Mouse (Mus musculus) CH12.LX (cell line): ENCODE results near the gene Krt24. TPM values are rescaled to one million over a fixed set of nuclear protein-coding genes. Genes with fewer than 3 reads are reported as not detected.

Experiments
- DNase-seq: peaks from one replicate; pipeline ENCODE4 v3.0.0-alpha.2; 2013; ENCODE audit errors: extremely low read depth
- H3K27ac ChIP-seq: 2 replicates; pipeline ENCODE4 v1.5.1; 2012; ENCODE audit warnings: low read depth, mild to moderate bottlenecking, control low read depth, moderate library complexity; ENCODE audit not compliant: insufficient read depth
- H3K27me3 ChIP-seq: replicated peaks from 2 replicates; pipeline ENCODE3; 2012; ENCODE audit warnings: inconsistent platforms
- H3K36me3 ChIP-seq, 2 experiments: replicated peaks in 1 of 2; 2 replicates each; pipeline versions ENCODE3 to v1.6.1; 2012; ENCODE audit warnings: inconsistent platforms in 1 of 2, low read length in 1 of 2, mild to moderate bottlenecking in 1 of 2, mixed read lengths in 1 of 2, moderate library complexity in 1 of 2; ENCODE audit not compliant: control insufficient read depth in 1 of 2, insufficient read depth in 1 of 2
- H3K4me1 ChIP-seq, 2 experiments: 2 replicates each; pipeline ENCODE4 v1.6.1; 2012; ENCODE audit warnings: inconsistent platforms in 1 of 2, moderate library complexity in 1 of 2; ENCODE audit not compliant: insufficient read depth in 2 of 2, control insufficient read depth in 1 of 2
- H3K4me2 ChIP-seq: 2 replicates; pipeline ENCODE4 v1.6.1; 2012; ENCODE audit warnings: low read depth, mild to moderate bottlenecking, control low read depth; ENCODE audit not compliant: poor library complexity, insufficient read depth, severe bottlenecking
- H3K4me3 ChIP-seq, 3 experiments: fragments of 150-350 bp in 1 of 3; sonication (generic) in 1 of 3; replicated peaks in 1 of 3; 2 replicates each; pipeline versions ENCODE3 to v1.5.1; 2011 to 2012; ENCODE audit warnings: low read depth in 2 of 3, low read length in 2 of 3, mild to moderate bottlenecking in 2 of 3, moderate library complexity in 2 of 3, control low read depth in 1 of 3, improper control_type of control experiment in 1 of 3, inconsistent platforms in 1 of 3, mixed read lengths in 1 of 3; ENCODE audit not compliant: poor library complexity in 1 of 3
- H3K79me2 ChIP-seq: replicated peaks from 2 replicates; pipeline ENCODE4 v1.6.1; 2012; ENCODE audit warnings: mild to moderate bottlenecking, moderate library complexity; ENCODE audit not compliant: control insufficient read depth, poor library complexity, insufficient read depth, severe bottlenecking; ENCODE audit errors: extremely low read depth
- H3K9ac ChIP-seq: 2 replicates; pipeline ENCODE4 v1.6.1; 2012; ENCODE audit warnings: low read depth, mild to moderate bottlenecking, control low read depth, moderate library complexity; ENCODE audit not compliant: insufficient read depth
- H3K9me3 ChIP-seq: replicated peaks from 2 replicates; pipeline ENCODE3; 2012; ENCODE audit warnings: low read length, inconsistent platforms, mixed read lengths
- BHLHE40 ChIP-seq: IDR thresholded peaks from 2 replicates; pipeline ENCODE4 v1.6.1; 2011; ENCODE audit warnings: mild to moderate bottlenecking, low read depth, low read length, improper control_type of control experiment
- CHD1 ChIP-seq: IDR thresholded peaks from 2 replicates; pipeline ENCODE4 v1.6.1; 2012; ENCODE audit warnings: low read depth, low read length, improper control_type of control experiment, inconsistent platforms
- CHD2 ChIP-seq: IDR thresholded peaks from 2 replicates; pipeline ENCODE4 v1.6.1; 2011; ENCODE audit warnings: low read length, improper control_type of control experiment
- CTCF ChIP-seq, 2 experiments: IDR thresholded peaks in 1 of 2; conservative IDR thresholded peaks in 1 of 2; 2 replicates each; pipeline ENCODE4 v1.5.1; 2011 to 2012; ENCODE audit warnings: low read depth in 2 of 2, low read length in 2 of 2, improper control_type of control experiment in 1 of 2, inconsistent platforms in 1 of 2, mild to moderate bottlenecking in 1 of 2, moderate library complexity in 1 of 2
- E2F4 ChIP-seq: IDR thresholded peaks from 2 replicates; pipeline ENCODE4 v1.6.1; 2011; ENCODE audit warnings: low read depth, low read length, improper control_type of control experiment; ENCODE audit not compliant: insufficient replicate concordance
- ELF1 ChIP-seq: IDR thresholded peaks from 2 replicates; pipeline ENCODE4 v1.6.1; 2014; ENCODE audit warnings: low read depth, mild to moderate bottlenecking, inconsistent platforms, low read length, improper control_type of control experiment
- ETS1 ChIP-seq: conservative IDR thresholded peaks from 2 replicates; pipeline ENCODE4 v1.6.1; 2012; ENCODE audit warnings: low read depth, mild to moderate bottlenecking, inconsistent platforms, low read length, improper control_type of control experiment, moderate library complexity
- GABPA ChIP-seq: IDR thresholded peaks from 2 replicates; pipeline ENCODE4 v1.6.1; 2012; ENCODE audit warnings: low read depth, low read length, improper control_type of control experiment, inconsistent platforms; ENCODE audit not compliant: insufficient replicate concordance
- HCFC1 ChIP-seq: IDR thresholded peaks from 2 replicates; pipeline ENCODE4 v1.6.1; 2012; ENCODE audit warnings: low read depth, mild to moderate bottlenecking, inconsistent platforms, low read length, improper control_type of control experiment
- IRF4 ChIP-seq: IDR thresholded peaks from 2 replicates; pipeline ENCODE4 v1.6.1; 2014; ENCODE audit warnings: low read depth, mild to moderate bottlenecking, inconsistent platforms, low read length, improper control_type of control experiment
- JUN ChIP-seq: IDR thresholded peaks from 2 replicates; pipeline ENCODE4 v1.6.1; 2011; ENCODE audit warnings: low read depth, mild to moderate bottlenecking, low read length, improper control_type of control experiment, moderate library complexity; ENCODE audit not compliant: insufficient read depth
- JUND ChIP-seq: conservative IDR thresholded peaks from 2 replicates; pipeline ENCODE4 v1.6.1; 2011; ENCODE audit warnings: low read depth, low read length, improper control_type of control experiment
- KAT2A ChIP-seq: IDR thresholded peaks from 2 replicates; pipeline ENCODE4 v1.6.1; 2012; ENCODE audit warnings: low read length, improper control_type of control experiment, inconsistent platforms; ENCODE audit not compliant: insufficient replicate concordance
- MAFK ChIP-seq: IDR thresholded peaks from 2 replicates; pipeline ENCODE4 v1.6.1; 2011; ENCODE audit warnings: low read length, improper control_type of control experiment; ENCODE audit not compliant: insufficient replicate concordance
- MAX ChIP-seq: IDR thresholded peaks from 2 replicates; pipeline ENCODE4 v1.6.1; 2011; ENCODE audit warnings: low read length, improper control_type of control experiment
- MAZ ChIP-seq: IDR thresholded peaks from 2 replicates; pipeline ENCODE4 v1.6.1; 2012; ENCODE audit warnings: low read depth, mild to moderate bottlenecking, inconsistent platforms, low read length, improper control_type of control experiment, moderate library complexity
- MEF2A ChIP-seq: IDR thresholded peaks from 2 replicates; pipeline ENCODE4 v1.6.1; 2014; ENCODE audit warnings: low read depth, mild to moderate bottlenecking, inconsistent platforms, low read length, improper control_type of control experiment, borderline replicate concordance
- MYC ChIP-seq: IDR thresholded peaks from 2 replicates; pipeline ENCODE4 v1.6.1; 2011; ENCODE audit warnings: low read depth, mild to moderate bottlenecking, improper control_type of control experiment, low read length
- NELFE ChIP-seq: IDR thresholded peaks from 2 replicates; pipeline ENCODE4 v1.6.1; 2011; ENCODE audit warnings: low read depth, low read length, improper control_type of control experiment
- NRF1 ChIP-seq: IDR thresholded peaks from 2 replicates; pipeline ENCODE4 v1.6.1; 2014; ENCODE audit warnings: low read depth, mild to moderate bottlenecking, inconsistent platforms, low read length, improper control_type of control experiment, moderate library complexity
- PAX5 ChIP-seq: IDR thresholded peaks from 2 replicates; pipeline ENCODE4 v1.6.1; 2012; ENCODE audit warnings: low read length, inconsistent platforms, mixed read lengths
- POLR2A ChIP-seq: IDR thresholded peaks from 2 replicates; pipeline ENCODE4 v1.6.1; 2011; ENCODE audit warnings: low read depth, mild to moderate bottlenecking, improper control_type of control experiment, low read length
- POLR2AphosphoS2 ChIP-seq: IDR thresholded peaks from 2 replicates; pipeline ENCODE4 v1.6.1; 2011; ENCODE audit warnings: low read depth, low read length, improper control_type of control experiment
- RAD21 ChIP-seq: IDR thresholded peaks from 2 replicates; pipeline ENCODE4 v1.6.1; 2011; ENCODE audit warnings: low read depth, mild to moderate bottlenecking, low read length, improper control_type of control experiment, moderate library complexity
- SMC3 ChIP-seq: IDR thresholded peaks from 2 replicates; pipeline ENCODE4 v1.6.1; 2011; ENCODE audit warnings: low read depth, low read length, improper control_type of control experiment
- TBP ChIP-seq: conservative IDR thresholded peaks from 2 replicates; pipeline ENCODE4 v1.6.1; 2011; ENCODE audit warnings: low read depth, low read length, improper control_type of control experiment
- UBTF ChIP-seq: IDR thresholded peaks from 2 replicates; pipeline ENCODE4 v1.6.1; 2012; ENCODE audit warnings: low read depth, mild to moderate bottlenecking, inconsistent platforms, low read length, improper control_type of control experiment, moderate library complexity
- USF1 ChIP-seq: IDR thresholded peaks from 2 replicates; pipeline ENCODE4 v1.6.1; 2014; ENCODE audit warnings: low read depth, mild to moderate bottlenecking, inconsistent platforms, low read length, improper control_type of control experiment
- USF2 ChIP-seq: conservative IDR thresholded peaks from 2 replicates; pipeline ENCODE4 v1.6.1; 2011; ENCODE audit warnings: low read depth, low read length, improper control_type of control experiment
- ZC3H11A ChIP-seq: IDR thresholded peaks from 2 replicates; pipeline ENCODE4 v1.6.1; 2012; ENCODE audit warnings: low read depth, mild to moderate bottlenecking, inconsistent platforms, low read length, improper control_type of control experiment
- ZKSCAN1 ChIP-seq: IDR thresholded peaks from 2 replicates; pipeline ENCODE4 v1.6.1; 2012; ENCODE audit warnings: low read depth, inconsistent platforms, low read length, improper control_type of control experiment, borderline replicate concordance
- dilution Hi-C: fragments of 300-500 bp; cut with MboI; formaldehyde crosslinking; loops from 2 replicates; pipeline ENCODE4 v1.14.3; 2020; ENCODE audit warnings: low sequenced_read_pairs; ENCODE audit not compliant: extremely low pct_unique_long_range_greater_than_20kb, extremely low pct_ligation_motif_present
- in situ Hi-C: fragments of 300-500 bp; cut with MboI; formaldehyde crosslinking; loops from 3 replicates; pipeline ENCODE4 v1.14.3; 2019; ENCODE audit warnings: low sequenced_read_pairs, low pct_ligation_motif_present, low pct_unique_long_range_greater_than_20kb, mixed read lengths
- polyA plus RNA-seq: library from polyadenylated mRNA; unstranded; fragments of >175 nt; gene quantifications from 2 replicates; pipeline ENCODE4 v1.2.1, GENCODE M21; 2012; ENCODE audit warnings: low read depth; ENCODE audit not compliant: insufficient read length
- total RNA-seq, 2 experiments: library from RNA; depleted of rRNA; stranded (reverse); fragments of 300-350 nt in 1 of 2; fragments of >200 nt in 1 of 2; gene quantifications; 2 replicates each; pipeline ENCODE4 v1.2.3; 2012 to 2014

The Krt24 gene
- total and polyA plus RNA-seq, 3 experiments: not detected

- dilution Hi-C loops: no loop called here
- in situ Hi-C loops: loop anchor here (5.0 kb wide), 1 partner anchor 258 kb away; no protein-coding TSS in a partner anchor
- no peak for TF ChIP-seq PAX5
- no peak for TF ChIP-seq MYC
- TF ChIP-seq GABPA: no peak
- TF ChIP-seq IRF4: no peak
- TF ChIP-seq SMC3: peak; percentile 74
- TF ChIP-seq NRF1: no peak
- no peak for TF ChIP-seq USF2
- no peak for TF ChIP-seq ETS1
- no peak for TF ChIP-seq KAT2A
- TF ChIP-seq ZC3H11A: peak; percentile 20; the same call in 1 of the 2 replicates
- no peak for TF ChIP-seq MAZ
- TF ChIP-seq USF1: no peak
- TF ChIP-seq ELF1: 0 out of 2 replicates have a peak, but pooled peaks have one; percentile 29
- TF ChIP-seq ZKSCAN1: no peak
- TF ChIP-seq CTCF (conservative IDR thresholded peaks at IDR 0.05 in 1 of 2, IDR thresholded peaks at IDR 0.05 in 1 of 2; ENCODE audit: low read depth in 2 of 2, low read length in 2 of 2): peak in 1 of 2 experiments; percentile 75; a peak in 3 of 4 replicates
- peak; percentile 80 for TF ChIP-seq RAD21
- Histone ChIP-seq H3K9ac (no peak overlapping the region), H3K9me3 (peaks cover 18% of the 10 kb centered on the region), H3K36me3 (no peaks in the 10 kb centered on the region), H3K4me1 (peaks cover 0 to 2% of the 10 kb centered on the region in 2 experiments; a peak in 1 of 4 replicates), H3K27ac (no peak overlapping the region), H3K4me2 (no peak overlapping the region), H3K27me3 (peaks cover 24% of the 10 kb centered on the region), H3K4me3 (no peak overlapping the region), H3K79me2 (no peaks in the 10 kb centered on the region)
- peak; percentile 21 for DNase-seq
Measured at GRCm38 (mm10) chr11:99295039-99295438, 10.0 kb upstream of the Krt24 start.

- Histone ChIP-seq H3K36me3 (no peaks in the 10 kb centered on the region), H3K4me3 (no peak overlapping the region), H3K4me1 (peaks cover 0 to 2% of the 10 kb centered on the region in 2 experiments; a peak in 1 of 4 replicates), H3K4me2 (no peak overlapping the region), H3K9me3 (peaks cover 10% of the 10 kb centered on the region), H3K27ac (no peak overlapping the region), H3K27me3 (peaks cover 13% of the 10 kb centered on the region), H3K9ac (no peak overlapping the region), H3K79me2 (no peaks in the 10 kb centered on the region)
- dilution Hi-C loops: no loop called here
- in situ Hi-C loops: loop anchor here (5.0 kb wide), 2 partner anchors 36 to 96 kb away; no protein-coding TSS in a partner anchor
- DNase-seq: peak; percentile 75
- TF ChIP-seq ZKSCAN1 (no peak), MAFK (no peak), JUN (no peak), ETS1 (no peak), ZC3H11A (peak; percentile 81), RAD21 (peak; percentile 86), TBP (no peak), MAX (0 out of 2 replicates have a peak, but pooled peaks have one; percentile 56), UBTF (no peak), IRF4 (no peak), GABPA (no peak), MAZ (no peak), CTCF (conservative IDR thresholded peaks at IDR 0.05 in 1 of 2, IDR thresholded peaks at IDR 0.05 in 1 of 2; ENCODE audit: low read depth in 2 of 2, low read length in 2 of 2) (peak; percentile 56 to 93; a peak in 3 of 4 replicates), SMC3 (peak; percentile 95), CHD2 (no peak), JUND (no peak), BHLHE40 (no peak; the same call in 1 of the 2 replicates), POLR2AphosphoS2 (no peak), MEF2A (no peak), E2F4 (no peak), CHD1 (no peak), POLR2A (no peak), MYC (peak; percentile 85; the same call in 1 of the 2 replicates), USF2 (no peak), NELFE (no peak), HCFC1 (no peak)
Measured at GRCm38 (mm10) chr11:99292846-99293245, 7.8 kb upstream of the Krt24 start.
